Mouse (Mus musculus): Measurements from ENCODE around the gene Cep57l1. TPM values are rescaled to one million over a fixed set of nuclear protein-coding genes. Genes with fewer than 3 reads are reported as not detected.
"Not testable (repeated sequence)": the region's sequence is repeated elsewhere in the genome, so short reads cannot be mapped to it uniquely, and the experiment has no call there.

Gene Cep57l1
- polyA plus RNA-seq, 1 experiment from 2014 or later: 24.9 TPM

DNA sequence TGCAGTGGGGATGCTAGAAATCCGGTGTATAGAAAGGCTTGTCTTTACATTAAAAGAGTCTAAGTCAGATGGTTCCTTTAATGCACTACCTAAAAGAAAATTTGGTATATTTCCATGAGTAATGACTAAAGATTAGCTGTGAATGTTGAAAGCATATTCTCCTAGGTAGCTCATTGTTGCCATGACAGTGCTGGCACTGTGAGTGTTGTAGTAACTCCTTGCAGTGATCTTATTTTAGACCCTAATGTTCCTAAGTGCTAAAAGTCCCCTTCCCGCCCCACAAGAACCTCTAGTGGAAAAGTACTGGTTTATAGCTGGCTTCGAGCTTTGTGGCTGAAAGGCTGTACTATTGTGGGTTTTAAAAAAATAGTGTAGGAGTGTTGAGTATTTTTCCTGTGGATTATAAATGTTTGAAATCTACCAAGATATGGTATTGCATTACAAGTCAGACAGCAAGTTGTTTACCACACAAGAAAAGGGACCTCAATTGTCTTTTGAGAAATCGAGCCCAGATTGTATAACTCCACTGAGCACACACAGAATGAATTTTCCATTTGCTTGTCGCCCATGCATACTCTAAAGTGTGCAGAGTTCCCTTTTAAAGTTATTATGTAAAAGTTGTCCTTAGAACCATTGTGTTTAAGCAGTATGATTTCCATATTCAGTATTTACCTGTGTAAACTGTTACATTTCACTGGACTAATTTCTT lies 13.1 kb upstream of the Cep57l1 start:
- ATAC-seq (replicated peaks; ENCODE audit: insufficient number of reproducible peaks, low FRiP score, low TSS enrichment, low read depth) (no peak), DNase-seq (ENCODE audit: low spot score) (no peak)
- H3K9ac ChIP-seq (replicated peaks; ENCODE audit: low read length): no peak overlapping the region
- H3K4me3 ChIP-seq (ENCODE audit: low read depth, low read length): no peak overlapping the region
- H3K9me3 ChIP-seq (replicated peaks; ENCODE audit: control insufficient read depth, low read length): no peaks in the 10 kb centered on the region
- 84% methylated on average over 5 of the region's 5 CpGs for WGBS
- no peaks in the 10 kb centered on the region for H3K4me1 ChIP-seq (ENCODE audit: control insufficient read depth, insufficient read depth, low read length)
- H3K36me3 ChIP-seq (replicated peaks; ENCODE audit: control insufficient read depth, insufficient read depth, low read depth, low read length): no peaks in the 10 kb centered on the region
- H3K27me3 ChIP-seq (ENCODE audit: control insufficient read depth, insufficient read depth, low read length): no peaks in the 10 kb centered on the region
- no peak overlapping the region for H3K4me2 ChIP-seq (ENCODE audit: low read depth, low read length)
- H3K27ac ChIP-seq (replicated peaks; ENCODE audit: low read depth, low read length): no peak overlapping the region

DNA sequence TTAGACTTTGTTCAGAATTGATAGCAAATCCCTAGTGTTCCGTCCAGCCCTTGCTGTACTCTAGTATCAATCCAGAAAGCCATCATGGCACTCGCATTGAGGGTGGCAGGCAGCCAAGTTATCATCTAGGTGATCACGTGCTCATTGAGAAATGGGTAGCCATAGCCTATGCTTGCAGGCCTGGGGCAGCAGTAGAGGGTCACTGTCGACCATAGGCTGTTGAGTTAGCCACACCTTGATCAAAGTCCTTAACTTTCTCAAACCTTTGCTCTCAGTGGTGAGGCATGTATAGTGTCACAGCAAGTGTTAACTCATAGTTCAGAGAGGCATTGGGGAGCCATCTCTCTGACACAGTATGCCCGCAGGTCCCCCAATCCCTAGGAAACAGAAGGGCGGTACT lies 11.5 kb upstream of the Cep57l1 start:
- no peaks in the 10 kb centered on the region for H3K9me3 ChIP-seq (replicated peaks; ENCODE audit: control insufficient read depth, low read length)
- no peaks in the 10 kb centered on the region for H3K36me3 ChIP-seq (replicated peaks; ENCODE audit: control insufficient read depth, insufficient read depth, low read depth, low read length)
- H3K4me1 ChIP-seq (ENCODE audit: control insufficient read depth, insufficient read depth, low read length): no peaks in the 10 kb centered on the region
- DNase-seq (ENCODE audit: low spot score) (no peak), ATAC-seq (replicated peaks; ENCODE audit: insufficient number of reproducible peaks, low FRiP score, low TSS enrichment, low read depth) (no peak)
- no peak overlapping the region for H3K4me2 ChIP-seq (ENCODE audit: low read depth, low read length)
- H3K9ac ChIP-seq (replicated peaks; ENCODE audit: low read length): no peak overlapping the region
- 91% methylated on average over 6 of the region's 6 CpGs for WGBS
- H3K27me3 ChIP-seq (ENCODE audit: control insufficient read depth, insufficient read depth, low read length): no peaks in the 10 kb centered on the region
- no peak overlapping the region for H3K27ac ChIP-seq (replicated peaks; ENCODE audit: low read depth, low read length)
- no peak overlapping the region for H3K4me3 ChIP-seq (ENCODE audit: low read depth, low read length)

GRCm38 (mm10) chr10:41820401-41820800 lies 10.7 kb upstream of the Cep57l1 start:
- H3K27ac ChIP-seq (replicated peaks; ENCODE audit: low read depth, low read length): no peak overlapping the region
- WGBS: 89% methylated on average over 5 of the region's 5 CpGs
- ATAC-seq (replicated peaks; ENCODE audit: insufficient number of reproducible peaks, low FRiP score, low TSS enrichment, low read depth): no peak

GRCm38 (mm10) chr10:41819307-41819706 lies 9.6 kb upstream of the Cep57l1 start:
- Histone ChIP-seq H3K4me2 (ENCODE audit: low read depth, low read length) (no peak overlapping the region), H3K9ac (replicated peaks; ENCODE audit: low read length) (no peak overlapping the region), H3K4me3 (ENCODE audit: low read depth, low read length) (no peak overlapping the region), H3K4me1 (ENCODE audit: control insufficient read depth, insufficient read depth, low read length) (no peaks in the 10 kb centered on the region), H3K36me3 (replicated peaks; ENCODE audit: control insufficient read depth, insufficient read depth, low read depth, low read length) (no peaks in the 10 kb centered on the region), H3K27me3 (ENCODE audit: control insufficient read depth, insufficient read depth, low read length) (no peaks in the 10 kb centered on the region), H3K27ac (replicated peaks; ENCODE audit: low read depth, low read length) (no peak overlapping the region), H3K9me3 (replicated peaks; ENCODE audit: control insufficient read depth, low read length) (no peaks in the 10 kb centered on the region)
- ATAC-seq (replicated peaks; ENCODE audit: insufficient number of reproducible peaks, low FRiP score, low TSS enrichment, low read depth) (no peak), DNase-seq (ENCODE audit: low spot score) (no peak)
- WGBS: 90% methylated on average over 3 of the region's 3 CpGs

More at GRCm38 (mm10) chr10:41820401-41820800, 10.7 kb upstream of the Cep57l1 start:
- no peaks in the 10 kb centered on the region for H3K4me1 ChIP-seq (ENCODE audit: control insufficient read depth, insufficient read depth, low read length)
- no peak for DNase-seq (ENCODE audit: low spot score)
- H3K36me3 ChIP-seq (replicated peaks; ENCODE audit: control insufficient read depth, insufficient read depth, low read depth, low read length): no peaks in the 10 kb centered on the region
- no peak overlapping the region for H3K4me3 ChIP-seq (ENCODE audit: low read depth, low read length)
- no peak overlapping the region for H3K9ac ChIP-seq (replicated peaks; ENCODE audit: low read length)
- H3K9me3 ChIP-seq (replicated peaks; ENCODE audit: control insufficient read depth, low read length): no peaks in the 10 kb centered on the region
- H3K27me3 ChIP-seq (ENCODE audit: control insufficient read depth, insufficient read depth, low read length): no peaks in the 10 kb centered on the region
- H3K4me2 ChIP-seq (ENCODE audit: low read depth, low read length): no peak overlapping the region

DNA sequence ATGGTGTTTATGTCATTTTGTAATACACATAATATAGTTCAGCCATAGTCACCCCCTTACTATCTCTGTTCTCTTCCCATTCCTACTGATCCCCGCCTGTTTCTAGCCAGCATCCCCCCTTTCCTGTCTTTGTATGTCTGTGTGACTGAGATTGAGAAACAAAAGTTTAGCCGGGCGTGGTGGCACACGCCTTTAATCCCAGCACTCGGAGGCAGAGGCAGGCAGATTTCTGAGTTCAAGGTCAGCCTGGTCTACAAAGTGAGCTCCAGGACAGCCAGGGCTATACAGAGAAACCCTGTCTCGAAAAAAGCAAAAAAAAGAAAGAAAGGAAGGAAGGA lies 9.0 kb upstream of the Cep57l1 start:
- not testable (repeated sequence) for H3K9ac ChIP-seq (replicated peaks; ENCODE audit: low read length); H3K4me2 ChIP-seq (ENCODE audit: low read depth, low read length); H3K9me3 ChIP-seq (replicated peaks; ENCODE audit: control insufficient read depth, low read length); H3K4me1 ChIP-seq (ENCODE audit: control insufficient read depth, insufficient read depth, low read length); H3K27me3 ChIP-seq (ENCODE audit: control insufficient read depth, insufficient read depth, low read length); DNase-seq (ENCODE audit: low spot score); H3K27ac ChIP-seq (replicated peaks; ENCODE audit: low read depth, low read length); ATAC-seq (replicated peaks; ENCODE audit: insufficient number of reproducible peaks, low FRiP score, low TSS enrichment, low read depth); H3K4me3 ChIP-seq (ENCODE audit: low read depth, low read length); H3K36me3 ChIP-seq (replicated peaks; ENCODE audit: control insufficient read depth, insufficient read depth, low read depth, low read length)
- WGBS: 92% methylated on average over 6 of the region's 6 CpGs

GRCm38 (mm10) chr10:41818036-41818732 lies 8.5 kb upstream of the Cep57l1 start:
- H3K4me1 ChIP-seq (ENCODE audit: control insufficient read depth, insufficient read depth, low read length): no peaks in the 10 kb centered on the region
- DNase-seq (ENCODE audit: low spot score) (no peak), ATAC-seq (replicated peaks; ENCODE audit: insufficient number of reproducible peaks, low FRiP score, low TSS enrichment, low read depth) (no peak)
- H3K27me3 ChIP-seq (ENCODE audit: control insufficient read depth, insufficient read depth, low read length): no peaks in the 10 kb centered on the region
- no peak overlapping the region for H3K27ac ChIP-seq (replicated peaks; ENCODE audit: low read depth, low read length)
- H3K4me3 ChIP-seq (ENCODE audit: low read depth, low read length): no peak overlapping the region
- H3K4me2 ChIP-seq (ENCODE audit: low read depth, low read length): no peak overlapping the region
- H3K9ac ChIP-seq (replicated peaks; ENCODE audit: low read length): no peak overlapping the region
- whole genome bisulfite sequencing: 86% methylated on average over 8 of the region's 8 CpGs
- no peaks in the 10 kb centered on the region for H3K9me3 ChIP-seq (replicated peaks; ENCODE audit: control insufficient read depth, low read length)
- H3K36me3 ChIP-seq (replicated peaks; ENCODE audit: control insufficient read depth, insufficient read depth, low read depth, low read length): no peaks in the 10 kb centered on the region

DNA sequence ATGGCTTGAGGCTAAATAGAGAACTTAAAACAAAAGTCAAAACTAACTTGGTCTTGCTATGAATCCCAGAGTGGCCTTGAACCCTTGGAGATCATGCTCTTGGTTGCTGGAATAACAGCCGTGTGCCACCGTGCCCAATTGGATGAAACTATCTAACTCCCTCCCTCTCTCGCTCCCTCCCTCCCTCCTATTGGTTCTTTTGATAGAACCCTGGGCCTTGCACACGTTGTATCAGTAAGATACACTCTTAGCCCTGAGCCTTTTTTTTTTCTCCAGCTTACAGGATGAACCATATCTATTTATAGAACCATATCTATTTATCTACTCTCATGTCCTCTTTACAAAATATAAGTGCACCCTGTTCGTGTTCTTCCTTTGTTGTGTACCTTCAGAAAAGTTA lies 6.8 kb upstream of the Cep57l1 start:
- ATAC-seq (replicated peaks; ENCODE audit: insufficient number of reproducible peaks, low FRiP score, low TSS enrichment, low read depth) (no peak), DNase-seq (ENCODE audit: low spot score) (no peak)
- 86% methylated on average over 5 of the region's 5 CpGs for WGBS
- Histone ChIP-seq H3K9ac (replicated peaks; ENCODE audit: low read length) (no peak overlapping the region), H3K4me1 (ENCODE audit: control insufficient read depth, insufficient read depth, low read length) (no peaks in the 10 kb centered on the region), H3K36me3 (replicated peaks; ENCODE audit: control insufficient read depth, insufficient read depth, low read depth, low read length) (no peaks in the 10 kb centered on the region), H3K4me3 (ENCODE audit: low read depth, low read length) (no peak overlapping the region), H3K27me3 (ENCODE audit: control insufficient read depth, insufficient read depth, low read length) (no peaks in the 10 kb centered on the region), H3K9me3 (replicated peaks; ENCODE audit: control insufficient read depth, low read length) (no peaks in the 10 kb centered on the region), H3K27ac (replicated peaks; ENCODE audit: low read depth, low read length) (no peak overlapping the region), H3K4me2 (ENCODE audit: low read depth, low read length) (no peak overlapping the region)

DNA sequence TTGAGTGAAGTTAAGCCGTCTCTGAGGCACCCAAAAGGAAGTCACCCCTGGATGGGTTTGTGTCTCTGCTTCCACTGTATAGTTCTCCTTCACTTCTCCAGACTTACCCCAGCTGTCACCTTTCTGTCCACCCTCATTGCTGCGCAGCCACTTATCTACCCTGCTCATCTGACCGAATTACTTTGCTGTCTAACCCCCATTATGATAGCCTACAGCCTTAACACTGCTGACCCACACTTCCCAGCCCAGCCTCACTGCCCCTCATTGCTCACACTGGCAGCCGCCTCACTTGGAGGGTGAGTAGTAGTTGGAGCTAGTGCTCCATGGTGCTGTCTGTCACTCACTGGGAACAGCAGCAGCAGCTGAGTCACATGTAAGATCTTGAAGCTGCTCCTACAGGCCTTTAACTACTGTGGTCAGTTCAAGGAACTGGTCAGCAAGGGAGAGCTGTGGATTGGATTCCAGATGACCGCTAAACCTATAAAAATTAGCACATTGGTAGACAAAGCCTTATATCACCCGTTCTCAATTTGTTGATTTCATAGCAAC lies 4.7 kb upstream of the Cep57l1 start:
- H3K27me3 ChIP-seq (ENCODE audit: control insufficient read depth, insufficient read depth, low read length): no peaks in the 10 kb centered on the region
- H3K9me3 ChIP-seq (replicated peaks; ENCODE audit: control insufficient read depth, low read length): no peaks in the 10 kb centered on the region
- DNase-seq (ENCODE audit: low spot score): no peak
- no peaks in the 10 kb centered on the region for H3K4me1 ChIP-seq (ENCODE audit: control insufficient read depth, insufficient read depth, low read length)
- no peak for ATAC-seq (replicated peaks; ENCODE audit: insufficient number of reproducible peaks, low FRiP score, low TSS enrichment, low read depth)
- WGBS: 87% methylated on average over 6 of the region's 6 CpGs
- H3K4me2 ChIP-seq (ENCODE audit: low read depth, low read length): no peak overlapping the region
- no peak overlapping the region for H3K27ac ChIP-seq (replicated peaks; ENCODE audit: low read depth, low read length)
- no peaks in the 10 kb centered on the region for H3K36me3 ChIP-seq (replicated peaks; ENCODE audit: control insufficient read depth, insufficient read depth, low read depth, low read length)
- H3K9ac ChIP-seq (replicated peaks; ENCODE audit: low read length): no peak overlapping the region
- H3K4me3 ChIP-seq (ENCODE audit: low read depth, low read length): no peak overlapping the region

Measured in embryonic facial prominence, embryonic 11.5 days (tissue).